Mouse (Mus musculus) myocyte (in vitro differentiated cells): Measurements from ENCODE around the gene Bnipl.

Source experiments
- E2F4 ChIP-seq: IDR thresholded peaks from one replicate; pipeline ENCODE4 v1.6.1; 2011; ENCODE audit warnings: mild to moderate bottlenecking, control low read depth, moderate library complexity; ENCODE audit not compliant: insufficient read depth
- MAX ChIP-seq: IDR thresholded peaks from one replicate; pipeline ENCODE4 v1.6.1; 2011; ENCODE audit warnings: low read depth, mild to moderate bottlenecking, control low read depth
- POLR2A ChIP-seq: IDR thresholded peaks from one replicate; pipeline ENCODE4 v1.6.1; 2011; ENCODE audit warnings: low read depth, mild to moderate bottlenecking, control low read depth, moderate library complexity; ENCODE audit not compliant: insufficient read length
- POLR2AphosphoS2 ChIP-seq: IDR thresholded peaks from one replicate; pipeline ENCODE4 v1.6.1; 2011; ENCODE audit warnings: low read depth, control low read depth; ENCODE audit not compliant: insufficient read length

DNA sequence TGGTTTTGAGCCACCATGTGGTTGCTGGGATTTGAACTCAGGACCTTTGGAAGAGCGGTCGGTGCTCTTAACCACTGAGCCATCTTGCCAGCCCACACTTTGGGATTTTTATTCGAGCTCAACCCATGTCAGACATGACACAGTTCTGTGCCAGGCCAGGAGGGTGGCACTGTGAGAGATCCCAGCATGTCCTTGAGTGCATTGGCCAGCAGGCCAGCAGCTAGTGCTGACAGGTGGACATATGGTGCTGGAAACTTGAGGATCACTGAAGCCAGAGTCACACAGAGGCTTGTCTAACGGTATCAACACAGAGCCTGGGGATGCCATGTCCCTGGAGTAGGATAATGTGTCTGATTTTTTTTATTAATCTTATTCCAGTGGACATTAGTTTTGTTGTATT is 38.4 kb upstream of the Bnipl start:
- no peak for TF ChIP-seq POLR2A
- TF ChIP-seq E2F4, result no peak
- no peak for TF ChIP-seq POLR2AphosphoS2
- TF ChIP-seq MAX, result no peak
